Mouse (Mus musculus) urinary bladder, adult 2 months (tissue): ENCODE measurements around the gene Sema3a. TPM values are rescaled to one million over a fixed set of nuclear protein-coding genes. Genes with fewer than 3 reads are reported as not detected.

Experiments
- DNase-seq: peaks from one replicate; pipeline ENCODE4 v3.0.0; 2022; ENCODE audit warnings: low spot score
- polyA plus RNA-seq: library from polyadenylated mRNA; depleted of rRNA; stranded (reverse); fragments of >200 nt; gene quantifications from 2 replicates; pipeline ENCODE4 v1.2.3, GENCODE M21; 2012

The Sema3a gene
- polyA plus RNA-seq, 1 experiment, result 13.1 TPM

DNA sequence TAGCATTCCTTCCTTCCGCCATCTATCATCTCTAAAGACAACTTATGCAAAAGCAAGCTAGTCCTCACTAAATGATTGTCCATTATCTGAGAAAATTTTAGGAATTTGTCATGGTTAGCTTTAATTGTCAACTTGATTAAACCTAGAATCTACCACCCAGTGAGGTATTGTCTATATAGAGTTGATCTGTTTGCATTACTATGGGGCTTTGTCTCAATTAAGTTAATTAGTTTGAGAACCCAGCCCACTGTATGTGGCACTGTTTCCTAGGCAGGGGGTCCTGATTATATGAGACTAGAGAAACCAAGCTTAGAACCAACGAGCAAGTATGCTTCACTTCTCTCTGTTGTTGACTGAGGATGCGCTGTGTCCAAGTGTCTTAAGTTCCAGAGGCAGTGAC, 194.9 kb downstream of the Sema3a start:
- DNase-seq, result no peak

DNA sequence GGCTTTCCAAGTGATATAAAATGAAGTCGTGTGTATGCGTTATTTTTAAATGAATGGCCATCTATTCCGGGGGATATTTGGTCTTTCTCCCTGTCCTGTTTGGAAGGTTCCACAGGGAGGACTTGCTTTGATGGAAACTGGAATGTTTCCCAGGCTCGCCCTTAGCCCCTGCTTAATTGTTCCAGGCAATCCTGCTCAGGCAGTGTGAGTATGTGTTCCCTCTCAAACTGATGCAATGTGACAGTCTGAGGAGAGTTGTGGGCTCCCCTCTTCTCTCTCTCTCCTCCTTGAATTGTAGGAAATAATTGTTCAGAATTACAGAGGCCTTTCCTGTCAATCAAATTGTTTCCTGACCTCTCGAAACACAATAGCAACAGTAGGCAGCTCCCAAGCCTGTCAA, 202.1 kb downstream of the Sema3a start:
- no peak for DNase-seq

DNA sequence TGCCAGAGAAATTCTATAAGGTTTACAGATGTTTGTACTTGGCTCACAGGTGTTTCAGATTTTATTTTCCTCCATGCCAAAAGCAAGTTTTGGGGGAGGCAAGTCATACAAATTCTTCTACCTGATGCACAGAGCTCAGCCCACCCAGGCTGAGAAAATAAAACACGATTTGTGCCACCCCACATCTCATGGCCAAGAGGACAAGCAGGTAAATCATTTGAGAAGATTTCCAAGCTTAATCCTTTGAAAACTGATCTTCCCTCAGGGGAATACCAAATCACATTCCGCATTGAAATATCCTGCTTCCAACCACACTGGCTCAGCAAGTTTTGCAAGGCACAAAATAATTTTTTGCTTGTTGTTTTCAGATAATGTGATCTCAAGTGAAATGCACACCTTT, 206.2 kb downstream of the Sema3a start:
- DNase-seq, result no peak

GRCm38 (mm10) chr5:13337665-13338064, 212.5 kb downstream of the Sema3a start:
- no peak for DNase-seq

GRCm38 (mm10) chr5:13347068-13347467, 221.9 kb downstream of the Sema3a start:
- DNase-seq, result no peak

- DNase-seq, result no peak
These were observed 226.4 kb downstream of the Sema3a start for GRCm38 (mm10) chr5:13351611-13352010.

- no peak for DNase-seq
These were observed 227.8 kb downstream of the Sema3a start for GRCm38 (mm10) chr5:13352995-13353394.

- DNase-seq, result no peak
These were observed 228.3 kb downstream of the Sema3a start for GRCm38 (mm10) chr5:13353539-13353938.

- no peak for DNase-seq
These were observed 229.7 kb downstream of the Sema3a start for GRCm38 (mm10) chr5:13354913-13355312.

GRCm38 (mm10) chr5:13358770-13359169, 233.6 kb downstream of the Sema3a start:
- DNase-seq, result no peak

DNA sequence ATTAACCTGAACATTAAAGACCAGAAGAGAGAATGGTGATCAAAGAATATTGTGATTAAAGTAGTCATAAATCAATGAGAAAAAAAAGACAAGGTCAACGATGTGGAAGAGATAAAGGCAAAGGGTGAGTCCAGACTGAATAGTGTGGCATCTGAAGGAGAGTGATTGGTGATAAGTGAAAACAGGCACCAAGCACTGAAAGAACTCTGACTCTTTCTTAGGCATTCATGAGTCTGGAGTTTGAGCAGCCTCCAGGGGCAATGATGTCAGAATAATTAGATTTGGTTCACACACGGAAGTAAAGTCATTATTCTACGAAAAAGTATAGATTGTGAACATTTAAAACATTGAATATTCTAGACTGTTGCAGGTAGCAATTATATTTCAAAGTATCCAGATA, 235.5 kb downstream of the Sema3a start:
- DNase-seq, result no peak

DNA sequence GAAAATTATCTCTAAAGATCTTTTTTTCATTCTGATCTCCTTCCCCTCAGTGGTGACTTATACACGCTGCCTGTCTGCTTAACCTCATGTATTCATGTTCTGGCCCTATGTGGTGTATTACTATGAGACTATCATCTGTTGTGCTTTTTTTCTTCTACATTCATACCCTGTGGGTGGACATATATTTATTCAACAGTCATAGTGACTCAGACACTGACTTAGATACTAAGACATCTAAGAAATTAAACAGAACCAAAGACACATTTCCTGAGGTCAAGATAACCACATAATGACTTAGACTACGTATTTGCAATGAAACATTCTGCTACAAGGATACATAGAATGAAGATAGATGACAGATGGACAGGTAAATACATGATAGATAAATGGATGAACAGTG, 239.9 kb downstream of the Sema3a start:
- DNase-seq, result no peak

DNA sequence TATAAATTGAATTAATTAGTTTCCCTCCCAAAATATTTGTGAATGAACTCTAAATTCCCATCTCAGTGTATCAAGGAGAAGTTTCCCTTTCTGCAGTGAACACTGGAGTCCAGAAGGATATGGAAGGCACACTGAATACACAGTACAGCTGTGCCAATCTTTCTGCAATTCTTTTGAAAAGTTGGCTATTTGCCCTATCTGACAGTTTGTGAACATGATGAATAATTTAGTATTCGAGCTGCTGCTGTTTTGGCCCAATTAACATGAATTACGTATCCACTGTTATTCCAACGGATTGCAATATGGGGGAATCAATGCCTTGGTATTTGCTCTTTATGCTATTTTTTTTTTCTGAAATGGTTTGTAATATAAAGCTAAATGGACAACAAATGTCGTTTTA, 254.0 kb downstream of the Sema3a start:
- no peak for DNase-seq

- DNase-seq, result no peak
These were observed 258.8 kb downstream of the Sema3a start for GRCm38 (mm10) chr5:13384047-13384446.

GRCm38 (mm10) chr5:13384714-13385113, 259.5 kb downstream of the Sema3a start:
- DNase-seq, result no peak

DNA sequence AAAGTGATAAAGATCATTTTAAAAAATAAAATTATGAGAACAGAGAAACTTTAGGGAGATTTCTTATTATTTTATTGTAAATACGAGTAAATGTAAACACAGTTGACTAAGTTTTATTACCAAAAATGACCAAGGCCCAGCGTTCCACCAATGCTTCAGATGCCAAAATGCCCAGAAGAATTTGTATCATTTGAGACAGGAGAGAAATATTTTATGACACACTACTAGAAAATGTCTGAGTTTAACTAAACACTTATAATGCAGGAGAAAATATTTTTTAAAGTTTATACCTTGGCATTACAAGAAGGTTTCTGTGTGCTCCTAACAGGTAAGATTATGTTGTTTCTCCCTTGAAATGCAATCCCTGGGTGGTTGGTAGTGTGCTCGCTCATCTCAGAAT, 261.4 kb downstream of the Sema3a start:
- DNase-seq, result no peak

DNA sequence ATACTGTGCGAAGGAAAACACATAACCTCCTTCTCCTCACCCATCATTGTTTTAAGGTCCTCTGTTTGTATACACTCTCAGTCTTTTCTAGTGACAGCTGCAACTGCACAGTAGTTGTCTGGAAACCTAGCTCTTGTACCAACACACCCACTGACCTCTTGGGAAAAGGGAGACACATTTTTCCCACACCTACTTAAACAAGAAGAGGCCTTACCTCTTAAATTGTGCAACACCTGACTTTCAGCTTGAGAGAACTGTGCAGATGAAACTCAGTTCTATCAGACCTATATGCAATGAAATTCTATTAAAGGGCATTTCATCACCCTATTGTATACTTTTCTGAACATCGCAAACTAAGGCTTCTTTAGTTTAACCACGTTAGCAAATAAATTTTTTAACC, 262.5 kb downstream of the Sema3a start:
- DNase-seq, result no peak

DNA sequence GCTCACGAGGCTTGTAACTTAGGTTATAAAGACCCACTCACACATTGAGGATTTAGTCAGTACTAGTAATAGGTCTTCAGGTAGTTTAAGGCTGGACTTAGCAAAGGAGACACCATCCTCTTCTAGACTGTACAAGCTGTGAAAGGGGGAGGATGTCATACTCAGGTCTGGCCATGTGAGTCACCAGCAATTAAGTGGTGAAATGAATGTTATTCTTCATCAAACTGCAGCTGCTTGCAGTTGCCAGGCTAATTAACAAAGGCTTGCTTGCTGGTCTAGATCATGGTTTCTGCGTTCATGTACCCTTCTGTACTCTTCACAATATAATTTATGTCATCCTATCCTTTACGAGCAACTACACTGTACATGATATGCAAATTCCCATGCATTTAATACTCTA, 264.8 kb downstream of the Sema3a start:
- no peak for DNase-seq

GRCm38 (mm10) chr5:13405432-13405831, 280.2 kb downstream of the Sema3a start:
- no peak for DNase-seq

DNA sequence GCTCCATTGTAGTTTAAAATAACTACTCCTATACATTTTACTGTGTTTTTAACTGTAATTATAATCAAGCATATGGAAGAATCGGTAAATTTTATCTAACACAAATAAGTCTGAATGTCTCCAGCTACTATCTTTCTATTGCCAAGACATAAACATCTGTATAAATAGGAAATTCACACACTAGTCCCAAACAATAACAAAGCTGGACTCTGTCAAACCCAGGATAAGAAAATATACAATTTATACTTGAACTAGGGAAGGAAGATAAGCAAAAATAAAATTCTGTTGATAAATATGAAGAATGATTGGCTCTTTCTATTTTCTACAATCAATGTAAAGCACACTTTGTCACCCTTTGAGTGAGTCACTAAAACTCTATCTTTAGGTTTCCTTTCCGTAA, 280.9 kb downstream of the Sema3a start:
- no peak for DNase-seq

GRCm38 (mm10) chr5:13411920-13412319, 286.7 kb downstream of the Sema3a start:
- no peak for DNase-seq

DNA sequence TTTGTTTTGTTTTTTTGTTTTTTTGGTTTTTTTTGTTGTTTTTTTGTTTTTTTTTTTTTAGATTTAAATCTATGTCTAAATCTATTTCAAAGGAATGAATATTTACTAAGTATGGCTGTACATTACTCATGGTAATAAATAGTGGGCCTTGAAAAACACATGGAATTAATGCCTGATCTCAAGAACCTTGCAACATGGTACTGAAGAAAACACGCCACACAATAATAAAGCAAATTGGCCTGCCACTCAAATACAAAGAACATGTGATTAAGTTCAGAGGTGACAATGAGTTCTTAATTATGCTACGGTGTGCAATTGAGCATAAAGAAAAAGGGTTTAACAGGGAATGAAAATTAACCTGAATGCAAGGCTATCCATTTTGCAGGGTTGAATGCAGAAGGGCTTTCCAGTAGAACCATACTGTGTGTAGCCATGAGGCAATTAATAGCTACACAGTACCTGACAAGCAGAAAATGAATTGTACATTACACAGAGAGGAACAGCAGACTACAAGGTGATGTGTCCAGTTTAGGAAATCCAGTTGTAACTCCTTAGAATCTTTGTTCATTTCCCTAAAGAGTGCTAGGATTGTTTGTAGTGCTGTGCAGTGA, 288.8 kb downstream of the Sema3a start:
- no peak for DNase-seq

- DNase-seq, result no peak
These were observed 291.9 kb downstream of the Sema3a start for GRCm38 (mm10) chr5:13416960-13417710.
